Mouse (Mus musculus): ENCODE data around the gene Fam78b. TPM values are rescaled to one million over a fixed set of nuclear protein-coding genes. Genes with fewer than 3 reads are reported as not detected.

The Fam78b gene
- polyA plus RNA-seq, 1 experiment from 2014 or later, result 16.7 TPM

- no peaks in the 10 kb centered on the region for H3K36me3 ChIP-seq (ENCODE audit: control insufficient read depth, insufficient read depth, low read length)
- H3K4me2 ChIP-seq (ENCODE audit: low read length), result no peak overlapping the region
- DNase-seq (peak; percentile 70), ATAC-seq (ENCODE audit: low FRiP score, low TSS enrichment) (0 out of 2 replicates have a peak, but pooled peaks have one; percentile 21)
- WGBS, result 62% methylated on average over 4 of the region's 4 CpGs
- no peak overlapping the region for H3K4me3 ChIP-seq (replicated peaks; ENCODE audit: low read depth, low read length)
- H3K4me1 ChIP-seq (ENCODE audit: control insufficient read depth, insufficient read depth, low read length), result peaks cover 7% of the 10 kb centered on the region
- no peaks in the 10 kb centered on the region; the same call in 1 of the 2 replicates for H3K9me3 ChIP-seq (ENCODE audit: control insufficient read depth, low read length)
- no peaks in the 10 kb centered on the region for H3K27me3 ChIP-seq (ENCODE audit: control insufficient read depth, insufficient read depth, low read length)
- H3K27ac ChIP-seq (replicated peaks; ENCODE audit: low read depth, low read length), result no peak overlapping the region
- H3K9ac ChIP-seq (replicated peaks; ENCODE audit: low read length), result no peak overlapping the region
Measured at GRCm38 (mm10) chr1:167114363-167115050, 113.3 kb downstream of the Fam78b start.

GRCm38 (mm10) chr1:167115121-167115520 is 113.9 kb downstream of the Fam78b start:
- 20% methylated on average over 4 of the region's 4 CpGs for WGBS
- no peak overlapping the region for H3K4me3 ChIP-seq (replicated peaks; ENCODE audit: low read depth, low read length)
- ATAC-seq (ENCODE audit: low FRiP score, low TSS enrichment) (no peak), DNase-seq (no peak)
- no peaks in the 10 kb centered on the region for H3K27me3 ChIP-seq (ENCODE audit: control insufficient read depth, insufficient read depth, low read length)
- peaks cover 10% of the 10 kb centered on the region for H3K4me1 ChIP-seq (ENCODE audit: control insufficient read depth, insufficient read depth, low read length)
- H3K9ac ChIP-seq (replicated peaks; ENCODE audit: low read length), result no peak overlapping the region
- 0 out of 2 replicates have a peak overlapping the region, but pooled peaks have one; percentile 41 for H3K27ac ChIP-seq (replicated peaks; ENCODE audit: low read depth, low read length)
- H3K9me3 ChIP-seq (ENCODE audit: control insufficient read depth, low read length), result no peaks in the 10 kb centered on the region; the same call in 1 of the 2 replicates
- no peak overlapping the region for H3K4me2 ChIP-seq (ENCODE audit: low read length)
- H3K36me3 ChIP-seq (ENCODE audit: control insufficient read depth, insufficient read depth, low read length), result no peaks in the 10 kb centered on the region

GRCm38 (mm10) chr1:167116733-167117132 is 115.5 kb downstream of the Fam78b start:
- Histone ChIP-seq H3K4me3 (replicated peaks; ENCODE audit: low read depth, low read length) (no peak overlapping the region), H3K27ac (replicated peaks; ENCODE audit: low read depth, low read length) (no peak overlapping the region), H3K9ac (replicated peaks; ENCODE audit: low read length) (no peak overlapping the region), H3K27me3 (ENCODE audit: control insufficient read depth, insufficient read depth, low read length) (no peaks in the 10 kb centered on the region), H3K36me3 (ENCODE audit: control insufficient read depth, insufficient read depth, low read length) (no peaks in the 10 kb centered on the region), H3K4me1 (ENCODE audit: control insufficient read depth, insufficient read depth, low read length) (peaks cover 10% of the 10 kb centered on the region), H3K4me2 (ENCODE audit: low read length) (no peak overlapping the region), H3K9me3 (ENCODE audit: control insufficient read depth, low read length) (no peaks in the 10 kb centered on the region)
- DNase-seq (peak; percentile 51), ATAC-seq (ENCODE audit: low FRiP score, low TSS enrichment) (no peak)
- 68% methylated on average over 3 of the region's 3 CpGs for WGBS

GRCm38 (mm10) chr1:167118971-167119370 is 117.8 kb downstream of the Fam78b start:
- Histone ChIP-seq H3K27me3 (ENCODE audit: control insufficient read depth, insufficient read depth, low read length) (no peaks in the 10 kb centered on the region), H3K4me1 (ENCODE audit: control insufficient read depth, insufficient read depth, low read length) (peaks cover 10% of the 10 kb centered on the region), H3K4me3 (replicated peaks; ENCODE audit: low read depth, low read length) (no peak overlapping the region), H3K9me3 (ENCODE audit: control insufficient read depth, low read length) (no peaks in the 10 kb centered on the region), H3K9ac (replicated peaks; ENCODE audit: low read length) (0 out of 2 replicates have a peak overlapping the region, but pooled peaks have one; percentile 2), H3K36me3 (ENCODE audit: control insufficient read depth, insufficient read depth, low read length) (no peaks in the 10 kb centered on the region), H3K4me2 (ENCODE audit: low read length) (peak overlapping the region; percentile 29), H3K27ac (replicated peaks; ENCODE audit: low read depth, low read length) (peak overlapping the region; percentile 62; the same call in 1 of the 2 replicates)
- ATAC-seq (ENCODE audit: low FRiP score, low TSS enrichment) (no peak), DNase-seq (no peak)
- 54% methylated on average over 7 of the region's 7 CpGs for WGBS

- Histone ChIP-seq H3K4me2 (ENCODE audit: low read length) (peak overlapping the region; percentile 29), H3K27me3 (ENCODE audit: control insufficient read depth, insufficient read depth, low read length) (no peaks in the 10 kb centered on the region), H3K4me1 (ENCODE audit: control insufficient read depth, insufficient read depth, low read length) (peaks cover 10% of the 10 kb centered on the region), H3K36me3 (ENCODE audit: control insufficient read depth, insufficient read depth, low read length) (no peaks in the 10 kb centered on the region), H3K4me3 (replicated peaks; ENCODE audit: low read depth, low read length) (no peak overlapping the region), H3K27ac (replicated peaks; ENCODE audit: low read depth, low read length) (peak overlapping the region; percentile 62), H3K9me3 (ENCODE audit: control insufficient read depth, low read length) (no peaks in the 10 kb centered on the region), H3K9ac (replicated peaks; ENCODE audit: low read length) (0 out of 2 replicates have a peak overlapping the region, but pooled peaks have one; percentile 2)
- peak; percentile 69 for DNase-seq
- 22% methylated on average over 8 of the region's 8 CpGs for WGBS
- peak; percentile 68 for ATAC-seq (ENCODE audit: low FRiP score, low TSS enrichment)
Measured at GRCm38 (mm10) chr1:167119439-167119838, 118.2 kb downstream of the Fam78b start.

GRCm38 (mm10) chr1:167122436-167122835 is 121.2 kb downstream of the Fam78b start:
- no peak overlapping the region for H3K4me2 ChIP-seq (ENCODE audit: low read length)
- no peak overlapping the region for H3K4me3 ChIP-seq (replicated peaks; ENCODE audit: low read depth, low read length)
- ATAC-seq (ENCODE audit: low FRiP score, low TSS enrichment), result no peak
- DNase-seq, result no peak
- H3K4me1 ChIP-seq (ENCODE audit: control insufficient read depth, insufficient read depth, low read length), result peaks cover 7% of the 10 kb centered on the region; the same call in 1 of the 2 replicates
- H3K36me3 ChIP-seq (ENCODE audit: control insufficient read depth, insufficient read depth, low read length), result no peaks in the 10 kb centered on the region
- H3K9me3 ChIP-seq (ENCODE audit: control insufficient read depth, low read length), result no peaks in the 10 kb centered on the region
- no peak overlapping the region for H3K9ac ChIP-seq (replicated peaks; ENCODE audit: low read length)
- no peak overlapping the region for H3K27ac ChIP-seq (replicated peaks; ENCODE audit: low read depth, low read length)
- H3K27me3 ChIP-seq (ENCODE audit: control insufficient read depth, insufficient read depth, low read length), result no peaks in the 10 kb centered on the region
- 81% methylated on average over 2 of the region's 2 CpGs for WGBS

GRCm38 (mm10) chr1:167123551-167123950 is 122.3 kb downstream of the Fam78b start:
- Histone ChIP-seq H3K27ac (replicated peaks; ENCODE audit: low read depth, low read length) (no peak overlapping the region), H3K27me3 (ENCODE audit: control insufficient read depth, insufficient read depth, low read length) (no peaks in the 10 kb centered on the region), H3K36me3 (ENCODE audit: control insufficient read depth, insufficient read depth, low read length) (no peaks in the 10 kb centered on the region), H3K9ac (replicated peaks; ENCODE audit: low read length) (no peak overlapping the region), H3K4me2 (ENCODE audit: low read length) (no peak overlapping the region), H3K9me3 (ENCODE audit: control insufficient read depth, low read length) (no peaks in the 10 kb centered on the region), H3K4me1 (ENCODE audit: control insufficient read depth, insufficient read depth, low read length) (peaks cover 7% of the 10 kb centered on the region; the same call in 1 of the 2 replicates), H3K4me3 (replicated peaks; ENCODE audit: low read depth, low read length) (no peak overlapping the region)
- ATAC-seq (ENCODE audit: low FRiP score, low TSS enrichment), result no peak
- no peak for DNase-seq

- ATAC-seq (ENCODE audit: low FRiP score, low TSS enrichment) (no peak), DNase-seq (no peak)
- Histone ChIP-seq H3K27me3 (ENCODE audit: control insufficient read depth, insufficient read depth, low read length) (no peaks in the 10 kb centered on the region), H3K4me3 (replicated peaks; ENCODE audit: low read depth, low read length) (no peak overlapping the region), H3K27ac (replicated peaks; ENCODE audit: low read depth, low read length) (no peak overlapping the region), H3K9ac (replicated peaks; ENCODE audit: low read length) (no peak overlapping the region), H3K9me3 (ENCODE audit: control insufficient read depth, low read length) (no peaks in the 10 kb centered on the region), H3K36me3 (ENCODE audit: control insufficient read depth, insufficient read depth, low read length) (no peaks in the 10 kb centered on the region), H3K4me1 (ENCODE audit: control insufficient read depth, insufficient read depth, low read length) (no peaks in the 10 kb centered on the region), H3K4me2 (ENCODE audit: low read length) (no peak overlapping the region)
- 85% methylated on average over 3 of the region's 3 CpGs for WGBS
Measured at GRCm38 (mm10) chr1:167125870-167126269, 124.7 kb downstream of the Fam78b start.

- Histone ChIP-seq H3K27me3 (ENCODE audit: control insufficient read depth, insufficient read depth, low read length) (no peaks in the 10 kb centered on the region), H3K4me1 (ENCODE audit: control insufficient read depth, insufficient read depth, low read length) (no peaks in the 10 kb centered on the region), H3K9me3 (ENCODE audit: control insufficient read depth, low read length) (no peaks in the 10 kb centered on the region), H3K36me3 (ENCODE audit: control insufficient read depth, insufficient read depth, low read length) (no peaks in the 10 kb centered on the region), H3K4me2 (ENCODE audit: low read length) (no peak overlapping the region), H3K4me3 (replicated peaks; ENCODE audit: low read depth, low read length) (no peak overlapping the region), H3K27ac (replicated peaks; ENCODE audit: low read depth, low read length) (no peak overlapping the region), H3K9ac (replicated peaks; ENCODE audit: low read length) (no peak overlapping the region)
- no peak for DNase-seq
- 0 out of 2 replicates have a peak, but pooled peaks have one; percentile 6 for ATAC-seq (ENCODE audit: low FRiP score, low TSS enrichment)
- WGBS, result 78% methylated on average over 4 of the region's 4 CpGs
Measured at GRCm38 (mm10) chr1:167126292-167126691, 125.1 kb downstream of the Fam78b start.

Data from midbrain, embryonic 14.5 days (tissue).